Mouse (Mus musculus): ENCODE measurements at regions not wholly inside any gene's neighbourhood (a gene's known extent, or its start where the extent isn't known, plus 50 kb on each side); places are given as distances from the start of the nearest gene placed in this dataset.

DNA sequence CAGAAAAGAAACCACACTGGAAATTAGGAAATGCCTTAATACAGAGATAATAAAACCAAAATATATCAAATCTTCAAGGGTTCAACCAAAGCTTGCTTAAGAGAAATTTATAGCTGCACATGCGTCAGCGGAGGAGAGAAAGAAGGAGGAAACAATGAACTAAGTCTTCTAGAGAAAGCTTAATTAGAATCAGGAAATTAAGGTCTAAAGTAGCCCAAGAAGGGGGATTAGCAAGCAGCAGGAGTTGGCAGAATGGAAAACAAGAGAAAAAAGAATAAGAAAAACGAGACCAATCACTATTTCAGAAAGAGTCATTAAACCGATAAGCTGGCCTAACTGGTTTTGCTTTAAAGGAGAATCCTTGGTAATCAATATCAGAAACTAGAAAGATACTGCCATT lies 119.4 kb upstream of the Irf2bp2 start:
- no peak for DNase-seq (ENCODE audit: low spot score)

DNA sequence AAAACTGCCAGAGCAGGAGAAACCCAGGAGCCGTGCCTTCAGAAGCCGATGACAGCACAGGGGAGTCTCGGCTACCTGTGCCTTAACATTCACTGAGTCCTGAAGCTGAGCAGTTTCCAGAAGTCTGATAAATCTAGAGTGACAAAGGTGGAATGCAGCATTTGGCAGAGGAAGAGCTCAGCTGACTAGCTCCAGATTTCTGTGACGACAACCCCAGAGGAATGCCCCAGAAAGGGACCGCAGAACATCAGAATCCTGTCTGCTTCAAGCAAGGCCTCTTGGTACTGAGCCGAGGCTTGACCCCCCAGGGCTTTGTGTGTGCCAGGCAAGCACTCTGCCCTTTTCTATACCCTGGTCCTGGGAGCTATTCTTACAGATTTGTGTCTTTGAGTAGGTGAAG lies 119.0 kb upstream of the Irf2bp2 start:
- DNase-seq (ENCODE audit: low spot score): no peak

DNA sequence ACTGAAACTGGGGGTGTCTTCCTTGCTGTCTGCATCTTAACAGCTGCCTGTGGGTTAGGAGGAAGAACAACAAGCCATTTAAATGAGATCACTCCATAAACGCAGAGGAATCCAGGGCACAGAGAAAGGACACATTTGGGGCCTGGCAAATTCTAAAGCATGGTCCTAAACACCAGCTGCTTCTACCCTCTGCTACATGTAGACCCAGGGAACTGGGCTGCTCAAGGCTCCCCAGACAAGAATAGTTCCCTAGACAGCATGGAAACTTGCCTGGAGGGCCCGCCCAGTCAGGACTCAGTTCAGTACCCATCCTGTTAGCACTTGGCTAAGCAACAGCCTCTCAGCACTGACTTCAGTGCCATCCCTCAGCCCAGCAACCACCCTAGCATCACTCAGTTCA lies 115.2 kb upstream of the Irf2bp2 start:
- DNase-seq (ENCODE audit: low spot score): no peak

DNA sequence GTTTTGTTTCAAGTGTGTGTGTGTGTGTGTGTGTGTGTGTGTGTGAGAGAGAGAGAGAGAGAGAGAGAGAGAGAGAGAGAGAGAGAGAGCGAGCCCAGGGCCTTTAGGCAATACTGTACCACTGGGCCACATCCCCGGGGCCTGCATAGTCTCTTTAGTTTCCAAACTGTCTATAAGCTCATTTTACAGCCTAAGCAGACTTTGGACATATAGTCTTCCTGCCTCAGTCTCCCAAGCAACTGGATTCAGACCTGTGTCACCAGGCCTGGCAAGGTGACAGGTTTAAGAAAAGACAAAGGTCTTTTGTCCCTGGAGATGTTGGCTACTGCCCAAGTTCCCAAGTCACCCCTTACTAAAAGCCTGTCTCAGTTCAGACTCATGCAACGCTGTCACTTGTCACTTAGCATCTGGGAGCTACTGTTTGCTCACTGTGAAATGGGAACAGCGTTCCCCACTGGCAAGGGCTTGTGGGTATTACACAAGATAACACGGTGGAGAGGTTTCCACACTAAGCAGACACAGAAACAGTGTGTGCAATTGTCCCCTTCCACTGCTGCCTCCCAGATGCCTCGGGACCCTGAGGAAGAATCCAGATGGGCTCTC lies 113.6 kb upstream of the Irf2bp2 start:
- no peak for DNase-seq (ENCODE audit: low spot score)

DNA sequence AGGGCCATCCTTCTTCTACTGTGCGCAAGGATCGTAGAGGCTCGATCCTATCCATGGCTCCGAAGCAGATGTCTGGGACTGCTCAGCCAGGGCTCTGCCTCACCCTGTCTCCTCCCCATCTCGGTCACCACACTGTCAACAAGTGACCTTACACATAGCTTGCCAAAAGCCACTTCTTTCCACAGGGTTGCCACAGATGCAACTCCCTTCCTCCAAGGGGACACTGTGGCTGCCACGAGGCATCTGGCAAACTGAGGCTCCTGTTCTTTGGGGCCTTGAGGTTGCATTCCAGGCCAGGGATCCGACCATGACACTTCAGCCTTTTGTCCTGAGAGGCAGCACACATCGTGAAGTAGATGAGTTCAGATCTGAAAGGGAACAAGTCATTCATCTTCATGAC lies 112.5 kb upstream of the Irf2bp2 start:
- no peak for DNase-seq (ENCODE audit: low spot score)

DNA sequence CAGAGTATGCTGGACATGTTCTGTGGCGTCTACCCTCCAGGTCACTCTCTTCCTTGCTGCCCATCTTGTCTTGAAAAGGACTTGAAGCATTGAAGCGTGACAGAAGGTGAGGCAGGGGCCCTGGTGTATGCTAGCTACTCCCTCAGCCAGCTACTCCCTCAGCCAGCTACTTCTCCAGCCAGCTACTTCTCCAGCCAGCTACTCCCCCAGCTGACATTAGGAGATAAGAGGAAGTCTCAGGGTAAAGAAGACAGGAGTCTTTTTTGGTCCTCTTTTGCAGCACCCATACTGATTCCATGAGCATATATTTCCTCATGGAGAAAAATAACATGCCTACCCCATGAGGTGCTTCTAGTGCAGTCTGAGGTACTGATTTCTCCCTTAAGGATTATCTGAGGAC lies 111.6 kb upstream of the Irf2bp2 start:
- DNase-seq (ENCODE audit: low spot score): no peak

DNA sequence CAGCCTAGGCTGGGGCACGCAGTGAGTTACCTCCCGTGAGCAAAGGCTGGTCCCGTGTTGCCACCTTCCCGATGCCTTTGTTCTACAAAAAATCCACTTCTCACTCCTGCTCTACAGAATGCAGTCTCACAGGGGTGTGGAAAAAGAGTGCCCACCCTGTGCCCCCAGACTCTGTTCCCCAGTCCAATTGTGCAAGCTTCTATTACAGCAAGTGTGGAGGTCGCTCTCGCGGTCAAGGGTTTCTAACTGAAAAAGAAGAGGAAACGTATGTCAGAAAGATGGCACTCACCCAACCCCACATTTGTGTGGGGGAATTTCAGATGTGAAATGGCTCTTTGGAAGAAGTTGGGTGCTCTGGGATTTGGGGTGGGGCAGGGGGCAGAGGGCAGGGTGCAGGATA lies 110.9 kb upstream of the Irf2bp2 start:
- no peak for DNase-seq (ENCODE audit: low spot score)

DNA sequence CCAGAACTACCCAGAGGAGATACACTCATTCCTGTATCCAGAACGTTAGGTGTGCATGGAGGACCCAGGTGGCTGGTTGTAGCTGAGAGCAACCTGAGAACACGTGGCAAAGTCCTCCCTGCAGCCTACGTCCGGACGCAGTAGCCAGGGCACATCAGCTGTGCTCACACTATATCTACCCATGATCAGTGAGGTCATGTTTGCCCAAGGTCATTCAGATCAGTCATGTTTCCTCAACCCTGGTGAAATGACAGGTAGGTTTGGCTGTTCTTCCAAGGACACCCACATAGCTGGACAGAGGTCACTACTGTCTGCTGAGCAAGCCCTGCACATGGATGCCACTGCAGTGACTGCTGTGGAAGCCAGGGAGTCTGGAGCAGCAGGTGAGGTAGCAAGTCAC lies 109.8 kb upstream of the Irf2bp2 start:
- no peak for DNase-seq (ENCODE audit: low spot score)

DNA sequence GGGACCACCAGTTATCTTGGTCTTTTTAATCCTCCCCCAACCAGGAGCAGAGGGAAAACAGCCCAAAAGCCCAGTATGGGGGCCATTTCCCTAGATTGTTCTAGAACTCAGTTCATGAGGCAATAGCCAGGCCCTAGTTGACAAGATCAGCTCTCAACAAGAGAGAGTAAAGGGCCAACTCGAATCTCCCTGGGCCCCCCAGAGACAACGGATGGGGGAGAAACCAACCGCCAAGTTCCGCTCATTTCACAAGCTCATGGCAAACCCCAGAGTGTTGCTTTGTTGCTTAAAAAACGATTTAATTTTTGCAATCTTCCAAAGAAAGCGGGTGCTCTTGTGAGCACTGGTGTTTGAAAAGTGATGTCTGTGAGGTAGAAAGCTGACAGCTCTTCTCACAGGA lies 108.5 kb upstream of the Irf2bp2 start:
- no peak for DNase-seq (ENCODE audit: low spot score)

DNA sequence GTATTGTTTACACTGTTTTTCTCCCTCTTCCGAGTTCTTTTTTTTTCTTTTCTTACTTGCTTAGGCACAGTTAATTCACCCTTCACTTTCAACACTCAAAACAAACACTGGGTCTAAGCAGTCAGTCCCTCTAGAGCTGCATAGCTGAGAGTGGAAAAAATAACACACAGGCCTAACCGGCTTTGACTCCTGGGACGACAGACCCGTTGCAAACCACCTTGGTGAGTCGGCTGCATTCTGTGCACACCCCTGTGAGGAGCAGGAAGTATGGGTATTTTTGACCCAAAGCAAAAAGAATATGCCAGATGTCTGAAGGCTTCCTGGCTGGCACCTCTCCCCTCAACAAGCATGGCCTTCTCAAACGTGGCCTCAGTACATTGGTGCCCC lies 105.6 kb upstream of the Irf2bp2 start:
- no peak for DNase-seq (ENCODE audit: low spot score)

DNA sequence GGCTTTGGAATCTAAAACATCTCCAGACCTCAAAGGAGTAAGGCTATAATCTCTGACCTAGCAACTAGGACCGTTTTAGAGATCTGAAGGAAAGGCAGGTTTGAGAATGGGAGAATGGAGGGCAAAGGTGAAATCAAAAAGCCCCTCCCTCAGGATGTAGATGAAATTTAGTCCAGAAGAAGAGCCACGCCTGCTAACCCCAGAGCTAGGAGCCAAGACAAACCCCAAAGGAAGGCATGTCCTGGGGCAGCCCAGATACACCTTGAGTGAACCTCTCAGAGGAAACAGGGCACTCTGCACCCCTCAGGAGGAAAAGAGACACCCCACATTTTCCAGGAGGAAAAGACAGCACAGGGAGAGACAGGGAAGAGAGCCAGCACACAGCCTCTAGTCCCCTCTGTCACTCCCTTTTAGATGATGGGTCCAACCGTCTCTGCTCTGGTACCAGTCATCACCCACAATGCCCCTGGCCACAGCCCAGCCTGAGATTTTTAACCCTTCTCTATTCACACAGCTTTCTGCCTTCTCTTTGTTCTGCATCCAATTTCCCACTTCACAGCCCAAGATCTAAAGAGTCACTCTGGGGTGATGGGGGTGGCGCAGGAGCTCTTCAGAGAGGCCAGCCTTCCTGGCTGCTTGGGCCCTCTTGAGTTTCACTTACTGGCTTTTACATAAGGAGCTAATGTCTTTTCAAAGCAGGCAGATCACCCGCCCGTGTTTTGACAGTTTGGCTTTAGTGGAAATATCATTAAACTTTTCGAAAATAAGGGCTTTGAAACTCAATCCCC lies 105.0 kb upstream of the Irf2bp2 start:
- DNase-seq (ENCODE audit: low spot score): no peak

DNA sequence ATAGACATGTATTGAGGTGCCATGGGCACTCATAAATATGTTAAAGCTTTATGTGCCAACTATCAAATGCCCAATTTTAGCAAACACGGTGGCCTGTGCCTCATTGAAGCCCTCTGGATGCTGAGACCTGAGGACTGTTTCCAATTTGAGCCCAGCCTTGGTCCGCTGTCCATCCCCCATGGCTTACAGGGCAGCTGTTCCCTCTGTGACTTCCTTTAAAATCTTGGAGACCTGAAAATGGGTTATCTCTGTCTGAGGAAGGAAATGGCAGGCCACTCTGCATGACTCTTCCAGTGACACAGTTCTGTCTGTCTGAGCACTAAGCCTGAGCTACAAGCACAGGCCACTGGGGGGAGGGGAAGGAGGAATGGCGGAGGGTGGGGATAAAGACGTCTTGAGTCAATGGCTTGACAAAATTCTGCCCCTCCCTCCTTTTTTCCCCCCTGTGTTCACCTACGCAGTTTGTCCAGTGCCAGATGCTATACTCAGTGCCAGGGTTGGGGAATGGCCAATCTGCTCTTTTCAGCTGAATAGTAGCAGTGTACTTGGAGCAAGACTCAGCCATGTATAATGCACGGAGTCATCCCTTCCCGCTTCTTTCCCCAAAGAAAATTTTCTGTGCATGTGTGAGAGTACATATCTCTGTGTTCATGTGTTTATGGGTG lies 102.7 kb upstream of the Irf2bp2 start:
- DNase-seq (ENCODE audit: low spot score): no peak

DNA sequence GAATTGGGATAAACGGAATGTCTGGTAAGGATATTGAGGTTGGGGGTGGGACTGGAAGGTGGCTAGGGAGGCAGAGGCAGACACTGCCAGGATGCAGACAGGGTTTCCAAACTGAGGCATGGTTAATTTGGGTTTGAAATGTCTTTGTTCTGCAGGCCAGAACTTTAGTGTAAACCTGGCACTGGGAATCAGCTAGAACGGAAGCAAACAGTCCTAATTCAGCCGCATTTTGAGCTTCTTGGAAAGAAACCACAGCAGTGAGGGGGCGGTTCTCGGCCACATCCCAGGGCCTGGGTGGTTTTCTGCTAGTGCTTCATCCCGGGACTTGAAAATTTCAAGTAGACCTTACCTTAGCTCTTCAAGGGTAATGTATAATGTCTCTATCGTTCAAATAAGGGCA lies 100.6 kb upstream of the Irf2bp2 start:
- DNase-seq (ENCODE audit: low spot score): no peak

DNA sequence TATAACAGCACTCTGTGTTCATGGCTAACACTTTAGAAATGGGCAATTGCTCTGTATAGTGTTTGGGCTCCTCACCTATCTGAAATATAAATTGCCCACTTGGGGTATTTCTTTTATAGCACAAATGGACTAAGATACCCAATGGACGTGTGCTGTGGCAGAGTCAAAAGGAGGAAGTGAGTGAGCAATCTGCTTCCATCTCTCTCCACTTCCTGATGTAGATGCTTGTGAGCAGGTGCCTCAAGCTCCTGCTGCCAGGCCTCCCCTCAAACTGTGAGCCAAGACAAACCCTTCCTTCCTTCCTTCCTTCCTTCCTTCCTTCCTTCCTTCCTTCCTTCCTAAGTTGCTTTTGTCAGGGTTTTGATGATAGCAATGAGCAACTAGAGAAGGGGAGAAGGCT lies 99.9 kb upstream of the Irf2bp2 start:
- no peak for DNase-seq (ENCODE audit: low spot score)

DNA sequence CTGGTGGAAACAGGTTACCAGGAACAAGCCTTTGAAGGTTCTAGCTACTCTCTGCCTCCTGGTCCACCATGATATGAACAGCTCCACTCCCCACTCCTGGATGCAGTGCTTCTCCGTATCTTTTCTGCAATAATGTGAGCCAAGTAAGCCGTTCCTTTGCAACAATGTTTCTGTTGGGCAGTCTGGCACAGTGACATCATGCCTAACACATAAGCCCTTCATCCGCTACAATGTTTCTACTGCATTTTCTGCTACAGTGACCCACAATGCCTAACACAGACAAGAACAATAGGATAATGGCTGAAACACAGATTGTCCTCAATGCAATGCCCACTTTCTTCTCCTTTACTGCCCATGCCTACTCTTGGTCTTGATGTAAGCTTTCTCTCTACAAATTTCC lies 98.9 kb upstream of the Irf2bp2 start:
- no peak for DNase-seq (ENCODE audit: low spot score)

DNA sequence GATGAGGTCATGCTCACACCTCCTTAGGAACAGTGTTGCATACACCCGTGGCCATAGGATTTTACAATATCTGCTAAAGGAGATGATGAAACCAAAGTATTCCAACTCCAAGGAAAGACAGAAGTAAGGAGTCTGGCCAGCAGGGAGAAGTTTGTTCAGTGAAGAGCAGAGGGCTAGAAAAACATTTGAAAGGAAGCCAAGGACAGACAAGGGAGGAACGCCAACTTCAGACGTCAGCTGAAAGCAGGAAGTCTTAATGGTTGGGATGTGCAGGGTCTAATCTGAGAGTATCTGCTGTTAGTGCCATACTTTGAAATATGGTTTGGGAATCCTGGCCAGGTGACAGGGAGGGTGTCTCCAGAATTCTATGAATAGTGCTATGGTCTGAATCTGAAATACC lies 98.5 kb upstream of the Irf2bp2 start:
- peak; percentile 60 for DNase-seq (ENCODE audit: low spot score)

DNA sequence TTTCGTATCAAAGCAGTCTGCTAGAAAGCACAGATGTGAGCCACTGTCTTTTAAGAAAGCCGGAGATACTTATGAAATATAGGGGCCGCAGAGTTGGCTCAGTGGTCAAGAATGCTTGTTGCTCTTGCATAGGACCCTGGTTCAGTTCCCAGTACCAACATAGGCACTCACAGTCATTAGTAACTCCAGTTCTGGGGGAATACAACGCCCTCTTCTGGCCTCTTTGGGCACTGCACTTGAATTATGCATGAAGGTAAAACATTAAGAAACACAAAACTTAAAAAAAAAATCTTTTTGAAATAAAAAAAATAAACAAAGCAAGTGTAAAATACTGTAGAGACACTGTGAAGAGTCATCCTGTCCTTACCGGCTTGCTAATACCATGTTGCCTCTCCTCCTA lies 94.7 kb upstream of the Irf2bp2 start:
- DNase-seq (ENCODE audit: low spot score): no peak

DNA sequence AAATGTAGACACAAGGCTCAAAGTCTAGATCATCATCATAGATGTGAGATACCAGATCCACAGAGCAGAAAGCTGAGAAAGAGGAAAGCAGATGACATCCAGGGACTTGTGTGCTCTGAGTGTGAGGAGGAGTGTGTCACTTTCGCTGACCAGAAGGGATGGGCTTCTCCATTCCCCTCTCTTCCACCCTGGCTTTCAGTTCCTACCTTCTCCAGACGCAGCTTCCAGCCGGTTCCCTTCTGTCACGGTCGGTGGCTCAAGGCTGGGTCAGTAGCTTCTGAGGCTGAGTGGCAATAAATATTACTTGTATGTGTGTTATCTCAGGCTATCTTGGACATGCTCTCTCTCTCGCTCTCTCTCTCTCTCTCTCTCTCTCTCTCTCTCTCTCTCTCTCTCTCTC lies 94.2 kb upstream of the Irf2bp2 start:
- DNase-seq (ENCODE audit: low spot score): no peak

DNA sequence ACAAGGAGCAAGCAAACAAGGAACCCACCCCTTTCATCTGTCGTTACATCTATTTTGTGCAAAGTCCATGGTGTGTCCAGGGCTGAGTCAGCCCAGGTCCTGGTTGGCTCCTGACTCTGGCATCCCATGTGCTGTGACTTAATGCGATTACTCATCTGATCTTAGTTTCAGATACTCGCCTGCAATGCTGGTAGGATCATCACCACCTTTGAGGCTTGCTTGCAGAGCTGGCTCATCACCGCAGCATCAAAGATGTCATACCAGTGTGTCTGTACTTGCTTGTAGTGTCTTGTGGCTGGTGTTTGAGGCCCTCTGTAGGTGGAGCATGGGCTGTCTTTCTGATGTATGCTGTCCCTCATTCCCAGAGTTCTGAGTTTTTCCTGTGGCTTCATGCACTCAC lies 93.0 kb upstream of the Irf2bp2 start:
- DNase-seq (ENCODE audit: low spot score): no peak

DNA sequence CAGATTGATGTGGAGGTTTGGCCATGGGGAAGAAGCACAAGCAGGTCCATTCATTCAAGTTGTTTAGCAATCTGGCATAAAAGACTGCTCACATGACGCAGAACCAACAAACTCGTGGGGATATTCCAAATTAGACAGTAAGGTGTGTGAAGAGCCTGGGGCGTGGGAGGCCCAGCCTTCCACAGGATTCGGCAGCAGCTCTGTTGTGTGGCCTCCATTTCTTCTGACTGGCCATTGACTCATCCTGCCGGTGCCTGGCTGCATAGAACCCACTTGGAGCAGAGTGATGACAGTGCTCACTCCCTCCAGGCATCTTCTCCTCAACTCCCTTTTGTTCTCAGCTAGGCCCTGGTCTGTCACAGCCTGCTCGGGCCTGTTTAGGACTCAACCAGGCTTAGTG lies 91.6 kb upstream of the Irf2bp2 start:
- no peak for DNase-seq (ENCODE audit: low spot score)

DNA sequence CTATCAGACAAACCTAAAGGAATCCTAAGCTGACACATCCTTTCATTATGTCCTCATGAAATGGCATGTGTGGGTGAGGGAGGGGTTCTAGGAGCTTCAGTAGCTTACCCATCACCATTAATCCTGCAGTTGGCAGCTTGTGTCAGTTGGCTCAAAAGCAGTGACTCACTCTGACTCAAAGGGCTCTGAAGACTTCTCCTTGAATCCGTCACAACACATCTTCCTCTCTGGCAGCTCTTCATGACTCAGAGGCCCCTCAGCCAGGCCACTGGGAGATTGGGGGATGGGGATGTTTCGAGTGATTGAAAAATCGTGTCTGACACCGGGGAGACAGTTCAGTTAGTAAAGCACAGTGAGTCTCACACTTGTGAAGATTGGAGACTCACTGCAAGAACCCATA lies 90.2 kb upstream of the Irf2bp2 start:
- DNase-seq (ENCODE audit: low spot score): no peak

DNA sequence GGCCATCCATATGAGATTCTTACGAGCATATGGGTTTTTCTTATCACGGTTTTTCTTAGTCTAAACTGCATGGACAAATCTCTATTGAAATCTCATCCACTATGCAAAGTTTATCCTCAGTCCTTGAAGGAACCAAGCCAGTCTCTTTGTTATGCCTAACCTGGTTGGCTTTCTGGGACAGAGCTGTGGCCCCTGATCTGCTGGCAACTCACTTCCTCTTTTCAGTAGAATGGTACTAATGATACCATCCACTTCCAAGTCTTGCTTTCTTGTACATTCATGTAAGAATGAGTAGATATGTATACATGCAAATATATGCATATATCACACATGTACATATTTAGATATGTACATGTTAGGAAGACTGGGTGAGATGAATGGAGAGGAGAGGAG lies 89.8 kb upstream of the Irf2bp2 start:
- DNase-seq (ENCODE audit: low spot score): no peak

DNA sequence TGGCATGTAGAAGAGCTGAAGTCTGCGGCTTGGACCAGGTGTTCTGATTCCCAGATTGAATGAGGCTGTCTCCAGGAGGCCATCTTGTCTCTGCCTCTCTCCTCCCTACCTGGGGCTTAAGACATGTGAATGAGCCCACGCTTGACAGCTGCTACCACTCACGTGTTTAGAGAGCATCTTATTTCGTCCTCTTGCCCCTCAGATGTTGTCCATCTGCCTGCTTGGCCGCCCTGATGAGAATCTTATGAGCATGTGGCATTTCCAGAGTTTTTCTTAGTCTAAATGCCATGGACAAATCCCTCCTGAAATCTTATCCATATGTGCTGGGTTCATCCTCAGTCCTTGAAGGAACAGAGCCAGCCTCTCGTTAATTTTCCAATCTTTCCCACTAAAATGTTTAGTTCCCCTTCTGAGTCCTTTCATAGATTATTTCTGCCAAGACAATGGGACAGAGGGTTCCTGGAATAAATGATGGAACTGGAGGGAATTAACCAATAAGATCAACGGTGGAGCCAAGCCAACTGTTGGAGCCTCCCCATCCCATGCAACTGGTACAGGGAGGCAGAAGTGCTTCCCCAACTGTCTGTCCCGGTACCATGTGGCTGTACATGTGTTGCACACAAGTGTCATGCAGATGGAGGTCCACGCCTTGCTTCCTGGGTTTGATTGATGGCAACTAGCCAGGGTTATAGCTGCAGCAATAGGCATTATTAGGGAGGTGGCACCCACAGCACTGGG lies 89.2 kb upstream of the Irf2bp2 start:
- DNase-seq (ENCODE audit: low spot score): no peak
